25 mouse cellular contexts compared by ENCODE assay signal in the genomic region with DNA sequence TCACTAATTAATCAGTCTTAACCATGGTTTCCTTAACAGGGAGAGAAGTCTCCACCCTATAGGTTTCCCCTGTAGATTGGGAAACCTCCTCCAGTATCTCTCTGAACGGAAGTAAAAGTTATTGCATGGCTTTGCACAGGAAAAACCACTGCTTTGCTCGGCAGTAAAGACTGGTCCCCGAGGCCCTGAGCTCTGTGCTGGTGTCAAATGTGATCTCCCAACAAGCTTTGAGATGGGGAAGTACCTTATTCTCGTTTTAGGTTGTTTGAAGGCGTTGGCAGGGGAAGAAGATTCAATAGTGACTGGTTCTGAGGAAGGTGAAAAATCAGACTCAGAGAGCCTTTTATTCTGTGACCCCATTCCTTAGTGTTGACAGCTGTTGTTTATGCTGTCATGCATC. TPM values are rescaled to one million over a fixed set of nuclear protein-coding genes. Genes with fewer than 3 reads are reported as not detected.
"Had no signal": no experiment of that assay in that cellular context is flagged by ENCODE, and none has a peak within 500 bp of the region (broad histone marks: within the 10 kb centered on the region; RNA-seq: fewer than 3 reads in every experiment).

No protein-coding gene starts in this region.

- DNase-seq: gastrocnemius, postnatal 14 days; gastrocnemius, postnatal 36 days; heart, adult 18-20 months; heart, postnatal 10 days; heart, postnatal 4 days; kidney, adult 11 months; kidney, adult 2 months; kidney, adult 9 months; kidney, postnatal 14 days; kidney, postnatal 36 days; left cerebral cortex, postnatal 4 days; liver; liver, embryonic 13.5 days had no signal

- ATAC-seq: hindbrain, embryonic 16.5 days; inflammation-experienced regulatory T-cells, adult 6 months; intestine, embryonic 15.5 days had no signal

RNA-seq across cellular contexts. Expression of gene Gas2l2, which starts 30.5 kb away (rescaled TPM):
- total RNA-seq: gastrocnemius, adult 18-20 months; gastrocnemius, adult 8-10 months; gastrocnemius, postnatal 14 days; gastrocnemius, postnatal 36 days; heart, adult 18-20 months; heart, adult 8-10 months; heart, postnatal 10 days; heart, postnatal 25 days; heart, postnatal 4 days; left cerebral cortex, adult 2 months had no signal

RNA-seq across cellular contexts. Expression of gene 1700020L24Rik, which starts 38.8 kb away (rescaled TPM):
- total RNA-seq: gastrocnemius, adult 18-20 months; gastrocnemius, adult 8-10 months; gastrocnemius, postnatal 14 days; gastrocnemius, postnatal 36 days; heart, adult 18-20 months; heart, adult 8-10 months; heart, postnatal 10 days; heart, postnatal 25 days; layer of hippocampus, adult 2 months; layer of hippocampus, postnatal 10 days; layer of hippocampus, postnatal 25 days; left cerebral cortex, adult 2 months; left cerebral cortex, postnatal 25 days had no signal
